Mouse (Mus musculus) heart, embryonic 14.5 days (tissue): ENCODE data around the gene Eif3l. TPM values are rescaled to one million over a fixed set of nuclear protein-coding genes. Genes with fewer than 3 reads are reported as not detected.

Experiments
- ATAC-seq: fragments of 200-750 bp; cut with Nextera tagmentation; 2 replicates; pipeline ENCODE4 v1.8.0; 2017; ENCODE audit warnings: low read depth, moderate TSS enrichment; ENCODE audit not compliant: insufficient number of reproducible peaks, insufficient read depth, low FRiP score
- H3K27ac ChIP-seq, 2 experiments: fragments of 200-500 bp in 1 of 2; fragments of 300-500 bp in 1 of 2; sonication (generic) in 1 of 2; replicated peaks in 1 of 2; 2 replicates each; pipeline ENCODE4 v1.5.1; 2012 to 2014; ENCODE audit warnings: low read depth in 2 of 2, low read length in 2 of 2, control low read depth in 1 of 2, mild to moderate bottlenecking in 1 of 2, mixed read lengths in 1 of 2; ENCODE audit not compliant: control insufficient read depth in 1 of 2, insufficient read depth in 1 of 2
- H3K27me3 ChIP-seq: fragments of 300-500 bp; sonication (generic); 2 replicates; pipeline ENCODE4 v1.6.1; 2014; ENCODE audit warnings: mild to moderate bottlenecking, low read length, control low read depth; ENCODE audit not compliant: control insufficient read depth, insufficient read depth
- H3K36me3 ChIP-seq: fragments of 300-500 bp; sonication (generic); 2 replicates; pipeline ENCODE4 v1.6.1; 2014; ENCODE audit warnings: mild to moderate bottlenecking, control low read depth, low read length, mixed read lengths; ENCODE audit not compliant: control insufficient read depth, insufficient read depth
- H3K4me1 ChIP-seq, 2 experiments: fragments of 200-500 bp in 1 of 2; fragments of 300-500 bp in 1 of 2; sonication (generic) in 1 of 2; 2 replicates each; pipeline ENCODE4 v1.6.1; 2012 to 2014; ENCODE audit warnings: low read length in 2 of 2, control low read depth in 1 of 2, mixed read lengths in 1 of 2; ENCODE audit not compliant: control insufficient read depth in 2 of 2, insufficient read depth in 2 of 2
- H3K4me2 ChIP-seq: fragments of 300-500 bp; sonication (generic); 2 replicates; pipeline ENCODE4 v1.6.1; 2014; ENCODE audit warnings: mild to moderate bottlenecking, low read length
- H3K4me3 ChIP-seq, 2 experiments: fragments of 200-500 bp in 1 of 2; fragments of 300-500 bp in 1 of 2; sonication (generic) in 1 of 2; 2 replicates each; pipeline ENCODE4 v1.5.1; 2012 to 2014; ENCODE audit warnings: low read length in 2 of 2, mild to moderate bottlenecking in 2 of 2, control low read depth in 1 of 2, low read depth in 1 of 2, moderate library complexity in 1 of 2; ENCODE audit not compliant: control insufficient read depth in 1 of 2, insufficient read depth in 1 of 2
- H3K9ac ChIP-seq: fragments of 300-500 bp; sonication (generic); 2 replicates; pipeline ENCODE4 v1.6.1; 2014; ENCODE audit warnings: mild to moderate bottlenecking, low read length
- H3K9me3 ChIP-seq: fragments of 300-500 bp; sonication (generic); 2 replicates; pipeline ENCODE4 v1.6.1; 2016; ENCODE audit warnings: low read length, control low read depth; ENCODE audit not compliant: control insufficient read depth
- WGBS: fragments of 180-500 bp; shearing (Covaris S2); extraction: QIAGEN DNeasy Blood & Tissue Kit; methylation state at CpG from one replicate; pipeline ENCODE4 v1.1.7; 2014; 5-methylcytosine and 5-hydroxymethylcytosine counted together
- polyA plus RNA-seq: library from polyadenylated mRNA; unstranded; fragments of >200 nt; fragmentation: Nextera tagmentation; extraction: Ambion mirVana; gene quantifications from 2 replicates; pipeline ENCODE4 v1.2.1, GENCODE M21; 2014

Gene Eif3l
- polyA plus RNA-seq, 1 experiment from 2014 or later = 153 TPM

DNA sequence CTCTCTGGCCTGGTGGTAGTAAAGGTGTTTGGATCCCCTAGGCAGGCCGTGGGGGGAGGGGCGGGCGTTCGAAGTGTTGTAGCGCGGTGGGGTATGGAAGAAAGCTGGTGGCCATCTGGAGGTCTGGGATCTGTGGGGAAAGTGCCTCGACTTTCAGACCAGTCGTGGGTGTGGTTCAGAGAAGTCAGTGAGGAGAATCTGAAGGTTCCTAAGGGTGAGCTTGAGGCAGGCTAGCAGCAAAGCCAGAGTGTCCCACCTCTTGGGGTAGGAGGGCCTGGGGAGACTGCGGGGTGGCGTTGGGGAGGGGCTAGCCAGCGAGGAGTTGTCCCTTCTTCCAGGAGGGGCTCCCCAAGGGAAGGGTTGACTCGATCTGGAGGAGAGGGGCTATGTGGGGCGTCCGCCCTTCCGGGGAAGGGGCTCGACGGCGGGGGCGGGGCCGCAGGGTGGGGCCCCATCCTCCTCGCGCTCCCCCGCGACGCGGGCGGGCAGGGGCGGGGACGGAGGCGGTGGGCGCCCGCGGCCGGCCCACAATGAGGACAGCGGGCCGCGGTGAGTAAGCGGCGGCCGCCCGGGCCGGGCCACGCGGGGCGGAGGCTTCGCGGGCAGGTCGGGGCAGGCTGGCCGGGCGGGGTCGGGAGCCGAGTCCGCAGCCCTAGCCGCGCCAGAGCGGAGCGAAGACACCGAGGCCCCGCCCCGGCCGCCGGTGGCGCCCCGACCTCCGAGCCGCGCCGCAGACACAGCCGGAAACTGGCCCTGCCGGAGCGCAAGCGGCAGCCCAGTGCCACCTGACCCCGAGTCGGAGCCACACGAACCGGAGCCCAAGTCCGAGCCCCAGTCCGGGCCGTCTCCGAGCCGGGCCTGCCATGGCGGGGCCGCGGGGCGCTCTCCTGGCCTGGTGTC, 33.7 kb downstream of the Eif3l start, which contains the start of gene Micall1:
Micall1 (plus strand) TSS at position 478 of the 900 bp plus-strand sequence.
- Histone ChIP-seq H3K9me3 (no peaks in the 10 kb centered on the region), H3K4me2 (peak within 1 kb of the TSS; percentile 95), H3K27me3 (no peaks in the 10 kb centered on the region), H3K27ac (peak within 1 kb of the TSS; percentile 95 to 98), H3K36me3 (peaks cover 12% of the 10 kb centered on the region), H3K4me3 (peak within 1 kb of the TSS; percentile 94 to 95), H3K9ac (peak within 1 kb of the TSS; percentile 99), H3K4me1 (peaks cover 26 to 37% of the 10 kb centered on the region in 2 experiments)
- peak; percentile 71 for ATAC-seq
- under 1% methylated on average over 48 of the region's 85 CpGs for WGBS

- peak overlapping the region; percentile 95 for H3K4me2 ChIP-seq
- H3K9me3 ChIP-seq = no peaks in the 10 kb centered on the region
- H3K27me3 ChIP-seq = no peaks in the 10 kb centered on the region
- H3K4me3 ChIP-seq = peak overlapping the region; percentile 94 to 95
- peak; percentile 16; the same call in 1 of the 2 replicates for ATAC-seq
- H3K9ac ChIP-seq = peak overlapping the region; percentile 99
- peaks cover 19% of the 10 kb centered on the region for H3K36me3 ChIP-seq
- peak overlapping the region; percentile 95 to 98 for H3K27ac ChIP-seq
- WGBS = under 1% methylated on average over 45 of the region's 46 CpGs
- H3K4me1 ChIP-seq = peaks cover 26 to 37% of the 10 kb centered on the region in 2 experiments
These were observed 34.4 kb downstream of the Eif3l start for GRCm38 (mm10) chr15:79109321-79109934.

GRCm38 (mm10) chr15:79110031-79110430, 35.1 kb downstream of the Eif3l start:
- 9% methylated on average over 9 of the region's 9 CpGs for WGBS

GRCm38 (mm10) chr15:79110528-79110927, 35.5 kb downstream of the Eif3l start:
- no peak for ATAC-seq
- Histone ChIP-seq H3K9me3 (no peaks in the 10 kb centered on the region), H3K4me2 (peak overlapping the region; percentile 95), H3K27ac (peak overlapping the region; percentile 95 to 98), H3K4me1 (peaks cover 26 to 37% of the 10 kb centered on the region in 2 experiments), H3K9ac (peak overlapping the region; percentile 99), H3K27me3 (no peaks in the 10 kb centered on the region), H3K36me3 (peaks cover 30% of the 10 kb centered on the region), H3K4me3 (peak overlapping the region; percentile 94 to 95)
- WGBS = 46% methylated on average over 2 of the region's 2 CpGs

More at GRCm38 (mm10) chr15:79110031-79110430, 35.1 kb downstream of the Eif3l start:
- Histone ChIP-seq H3K4me1 (peaks cover 26 to 37% of the 10 kb centered on the region in 2 experiments), H3K9me3 (no peaks in the 10 kb centered on the region), H3K4me3 (peak overlapping the region; percentile 94 to 95), H3K36me3 (peaks cover 25% of the 10 kb centered on the region), H3K27me3 (no peaks in the 10 kb centered on the region), H3K4me2 (peak overlapping the region; percentile 95), H3K9ac (peak overlapping the region; percentile 99), H3K27ac (peak overlapping the region; percentile 95 to 98)
- ATAC-seq = no peak

DNA sequence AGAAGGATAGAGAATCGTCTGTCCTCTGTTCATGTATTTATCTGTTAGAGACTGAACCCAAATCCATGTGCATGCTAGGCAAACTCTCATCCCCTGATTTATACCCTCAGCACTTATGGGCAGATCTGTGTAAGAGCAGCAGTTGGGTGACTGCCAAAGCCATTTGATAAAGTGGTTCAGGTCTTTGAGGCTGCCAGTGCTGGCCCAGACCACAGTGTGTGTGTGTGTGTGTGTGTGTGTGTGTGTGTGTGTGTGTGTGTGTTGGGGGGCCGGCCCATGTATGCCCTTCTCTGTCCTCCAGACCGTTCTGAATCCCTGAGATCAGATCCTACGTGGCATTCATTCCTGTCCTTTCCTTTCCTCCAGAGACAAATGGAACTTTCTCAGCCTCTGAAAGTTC, 36.8 kb downstream of the Eif3l start:
- 10% methylated on average over 4 of the region's 4 CpGs for WGBS

GRCm38 (mm10) chr15:79115276-79115675, 40.3 kb downstream of the Eif3l start:
- Histone ChIP-seq H3K27me3 (no peaks in the 10 kb centered on the region), H3K27ac (no peak overlapping the region), H3K9me3 (no peaks in the 10 kb centered on the region), H3K4me2 (no peak overlapping the region), H3K4me3 (no peak overlapping the region), H3K9ac (no peak overlapping the region), H3K4me1 (peaks cover 16 to 24% of the 10 kb centered on the region in 2 experiments), H3K36me3 (peaks cover 77% of the 10 kb centered on the region)
- ATAC-seq = no peak
- 42% methylated on average over 5 of the region's 5 CpGs for WGBS

More for the DNA sequence above, 36.8 kb downstream of the Eif3l start:
- Histone ChIP-seq H3K27ac (peak overlapping the region; percentile 95 to 98), H3K9ac (peak overlapping the region; percentile 99), H3K4me3 (peak overlapping the region; percentile 26; a peak in 3 of 4 replicates), H3K36me3 (peaks cover 42% of the 10 kb centered on the region), H3K4me2 (peak overlapping the region; percentile 95), H3K4me1 (peaks cover 26 to 37% of the 10 kb centered on the region in 2 experiments), H3K27me3 (no peaks in the 10 kb centered on the region), H3K9me3 (no peaks in the 10 kb centered on the region)
- ATAC-seq = peak; percentile 65

DNA sequence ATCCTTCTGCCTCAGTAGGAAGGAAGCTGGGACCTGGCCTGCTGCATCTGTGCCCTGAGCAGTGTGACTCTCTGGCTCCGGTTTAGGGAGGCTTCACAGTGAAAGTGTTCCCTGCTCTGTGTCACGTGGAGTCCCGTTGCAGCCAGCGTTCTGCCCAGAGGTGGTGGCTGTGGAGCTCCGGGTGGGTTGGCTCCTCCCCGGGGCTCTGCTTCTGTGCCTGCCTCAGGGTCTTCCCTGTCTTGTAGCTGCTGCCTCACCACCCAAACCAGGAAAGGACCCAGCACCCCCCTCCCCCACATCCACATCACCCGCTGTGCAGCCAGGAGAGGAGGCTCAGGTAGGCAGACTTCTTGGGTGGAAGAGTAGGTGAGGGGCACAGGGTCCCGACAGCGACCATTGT, 44.5 kb downstream of the Eif3l start:
- no peak overlapping the region for H3K4me3 ChIP-seq
- 79% methylated on average over 9 of the region's 9 CpGs for WGBS
- H3K27ac ChIP-seq = no peak overlapping the region
- ATAC-seq = no peak
- H3K27me3 ChIP-seq = no peaks in the 10 kb centered on the region
- no peak overlapping the region for H3K4me2 ChIP-seq
- peaks cover 12 to 16% of the 10 kb centered on the region in 2 experiments for H3K4me1 ChIP-seq
- H3K9ac ChIP-seq = no peak overlapping the region; the same call in 1 of the 2 replicates
- H3K36me3 ChIP-seq = peaks cover 99% of the 10 kb centered on the region
- H3K9me3 ChIP-seq = no peaks in the 10 kb centered on the region
